Mouse (Mus musculus) limb, embryonic 12.5 days (tissue): ENCODE measurements around the gene Inpp5a. TPM values are rescaled to one million over a fixed set of nuclear protein-coding genes. Genes with fewer than 3 reads are reported as not detected.

ENCODE experiments used
- ATAC-seq: fragments of 200-750 bp; cut with Nextera tagmentation; 2 replicates; pipeline ENCODE4 v1.8.0; 2017; ENCODE audit warnings: low read depth, moderate TSS enrichment; ENCODE audit not compliant: insufficient number of reproducible peaks, insufficient read depth, low FRiP score, low TSS enrichment
- H3K27ac ChIP-seq: fragments of 300-500 bp; sonication (generic); 2 replicates; pipeline ENCODE4 v1.5.1; 2016; ENCODE audit warnings: mild to moderate bottlenecking, moderate library complexity
- H3K27me3 ChIP-seq: fragments of 300-500 bp; sonication (generic); 2 replicates; pipeline ENCODE4 v1.6.1; 2016; ENCODE audit warnings: mild to moderate bottlenecking, moderate library complexity
- H3K36me3 ChIP-seq: fragments of 300-500 bp; sonication (generic); 2 replicates; pipeline ENCODE4 v1.6.1; 2016; ENCODE audit warnings: mild to moderate bottlenecking, moderate library complexity
- H3K4me1 ChIP-seq: fragments of 300-500 bp; sonication (generic); replicated peaks from 2 replicates; pipeline ENCODE4 v1.6.1; 2016
- H3K4me2 ChIP-seq: fragments of 300-500 bp; sonication (generic); 2 replicates; pipeline ENCODE4 v1.6.1; 2016; ENCODE audit warnings: mild to moderate bottlenecking, moderate library complexity
- H3K4me3 ChIP-seq: fragments of 300-500 bp; sonication (generic); replicated peaks from 2 replicates; pipeline ENCODE4 v1.5.1; 2016; ENCODE audit warnings: mild to moderate bottlenecking
- H3K9ac ChIP-seq: fragments of 300-500 bp; sonication (generic); replicated peaks from 2 replicates; pipeline ENCODE4 v1.6.1; 2016; ENCODE audit warnings: mild to moderate bottlenecking, moderate library complexity
- H3K9me3 ChIP-seq: fragments of 300-500 bp; sonication (generic); 2 replicates; pipeline ENCODE4 v1.6.1; 2016; ENCODE audit warnings: mild to moderate bottlenecking, moderate library complexity
- WGBS: fragments of 180-500 bp; shearing (Covaris S2); methylation state at CpG from one replicate; pipeline ENCODE4 v1.1.7; 2016; 5-methylcytosine and 5-hydroxymethylcytosine counted together
- polyA plus RNA-seq: library from polyadenylated mRNA; unstranded; fragments of >200 nt; fragmentation: Nextera tagmentation; extraction: Ambion mirVana; gene quantifications from 2 replicates; pipeline ENCODE4 v1.2.1, GENCODE M21; 2016

Inpp5a gene
- polyA plus RNA-seq, 1 experiment from 2014 or later: 26.8 TPM

GRCm38 (mm10) chr7:139540601-139541000 lies 151.7 kb downstream of the Inpp5a start:
- Histone ChIP-seq H3K36me3 (peaks cover 17% of the 10 kb centered on the region; the same call in 1 of the 2 replicates), H3K9ac (no peak overlapping the region), H3K4me1 (peaks cover 8% of the 10 kb centered on the region), H3K4me3 (no peak overlapping the region), H3K9me3 (no peaks in the 10 kb centered on the region), H3K27ac (no peak overlapping the region), H3K27me3 (no peaks in the 10 kb centered on the region), H3K4me2 (no peak overlapping the region)
- ATAC-seq: no peak
- 81% methylated on average over 1 of the region's 1 CpGs for WGBS

GRCm38 (mm10) chr7:139541422-139541821 lies 152.5 kb downstream of the Inpp5a start:
- ATAC-seq: no peak

GRCm38 (mm10) chr7:139544706-139545625 lies 156.1 kb downstream of the Inpp5a start:
- H3K4me1 ChIP-seq: peaks cover 10% of the 10 kb centered on the region
- H3K27ac ChIP-seq: no peak overlapping the region
- H3K9me3 ChIP-seq: no peaks in the 10 kb centered on the region
- no peak overlapping the region for H3K4me3 ChIP-seq
- no peak overlapping the region for H3K9ac ChIP-seq
- 71% methylated on average over 12 of the region's 12 CpGs for WGBS
- H3K36me3 ChIP-seq: peaks cover 17% of the 10 kb centered on the region; the same call in 1 of the 2 replicates
- ATAC-seq: no peak
- no peak overlapping the region for H3K4me2 ChIP-seq
- H3K27me3 ChIP-seq: no peaks in the 10 kb centered on the region

More at GRCm38 (mm10) chr7:139541422-139541821, 152.5 kb downstream of the Inpp5a start:
- Histone ChIP-seq H3K27ac (no peak overlapping the region), H3K4me1 (peaks cover 10% of the 10 kb centered on the region), H3K27me3 (no peaks in the 10 kb centered on the region), H3K36me3 (peaks cover 17% of the 10 kb centered on the region; the same call in 1 of the 2 replicates), H3K9ac (no peak overlapping the region), H3K4me2 (no peak overlapping the region), H3K4me3 (no peak overlapping the region), H3K9me3 (no peaks in the 10 kb centered on the region)
- 85% methylated on average over 6 of the region's 6 CpGs for WGBS

GRCm38 (mm10) chr7:139547325-139547724 lies 158.4 kb downstream of the Inpp5a start:
- Histone ChIP-seq H3K4me1 (peaks cover 10% of the 10 kb centered on the region), H3K27ac (no peak overlapping the region), H3K4me3 (no peak overlapping the region), H3K9me3 (no peaks in the 10 kb centered on the region), H3K27me3 (no peaks in the 10 kb centered on the region), H3K36me3 (peaks cover 9% of the 10 kb centered on the region; the same call in 1 of the 2 replicates), H3K9ac (no peak overlapping the region), H3K4me2 (no peak overlapping the region)
- WGBS: 92% methylated on average over 2 of the region's 2 CpGs
- no peak for ATAC-seq

GRCm38 (mm10) chr7:139550086-139550783 lies 161.3 kb downstream of the Inpp5a start:
- H3K4me1 ChIP-seq: peaks cover 3% of the 10 kb centered on the region
- ATAC-seq: no peak
- H3K9me3 ChIP-seq: no peaks in the 10 kb centered on the region
- no peaks in the 10 kb centered on the region for H3K36me3 ChIP-seq
- no peaks in the 10 kb centered on the region for H3K27me3 ChIP-seq
- H3K4me3 ChIP-seq: no peak overlapping the region
- WGBS: 86% methylated on average over 3 of the region's 3 CpGs
- H3K4me2 ChIP-seq: no peak overlapping the region
- H3K9ac ChIP-seq: no peak overlapping the region
- no peak overlapping the region for H3K27ac ChIP-seq

- no peaks in the 10 kb centered on the region for H3K27me3 ChIP-seq
- 95% methylated on average over 2 of the region's 2 CpGs for WGBS
- H3K4me1 ChIP-seq: no peaks in the 10 kb centered on the region
- H3K9me3 ChIP-seq: no peaks in the 10 kb centered on the region
- no peak overlapping the region for H3K27ac ChIP-seq
- H3K4me2 ChIP-seq: no peak overlapping the region
- ATAC-seq: no peak
- H3K9ac ChIP-seq: no peak overlapping the region
- no peaks in the 10 kb centered on the region for H3K36me3 ChIP-seq
- H3K4me3 ChIP-seq: no peak overlapping the region
Observed at GRCm38 (mm10) chr7:139551519-139551918, 162.6 kb downstream of the Inpp5a start.

GRCm38 (mm10) chr7:139556331-139556730 lies 167.4 kb downstream of the Inpp5a start:
- 71% methylated on average over 5 of the region's 5 CpGs for WGBS
- Histone ChIP-seq H3K4me2 (no peak overlapping the region), H3K27me3 (no peaks in the 10 kb centered on the region), H3K9me3 (no peaks in the 10 kb centered on the region), H3K4me1 (no peaks in the 10 kb centered on the region), H3K9ac (no peak overlapping the region), H3K4me3 (no peak overlapping the region), H3K36me3 (peaks cover 12% of the 10 kb centered on the region), H3K27ac (no peak overlapping the region)
- ATAC-seq: no peak

GRCm38 (mm10) chr7:139556746-139557526 lies 168.0 kb downstream of the Inpp5a start:
- ATAC-seq: no peak
- H3K4me3 ChIP-seq: no peak overlapping the region
- no peaks in the 10 kb centered on the region for H3K27me3 ChIP-seq
- H3K4me2 ChIP-seq: no peak overlapping the region
- H3K9me3 ChIP-seq: no peaks in the 10 kb centered on the region
- H3K27ac ChIP-seq: no peak overlapping the region
- WGBS: 40% methylated on average over 10 of the region's 10 CpGs
- H3K9ac ChIP-seq: no peak overlapping the region
- H3K4me1 ChIP-seq: no peaks in the 10 kb centered on the region
- peaks cover 12% of the 10 kb centered on the region for H3K36me3 ChIP-seq

GRCm38 (mm10) chr7:139559659-139560058 lies 170.8 kb downstream of the Inpp5a start:
- 90% methylated on average over 10 of the region's 10 CpGs for WGBS
- Histone ChIP-seq H3K4me3 (no peak overlapping the region), H3K27ac (no peak overlapping the region), H3K9ac (no peak overlapping the region), H3K9me3 (no peaks in the 10 kb centered on the region), H3K4me2 (no peak overlapping the region), H3K4me1 (no peaks in the 10 kb centered on the region), H3K27me3 (no peaks in the 10 kb centered on the region), H3K36me3 (peaks cover 13% of the 10 kb centered on the region)
- no peak for ATAC-seq

- ATAC-seq: no peak
- Histone ChIP-seq H3K4me2 (no peak overlapping the region), H3K27me3 (no peaks in the 10 kb centered on the region), H3K9me3 (no peaks in the 10 kb centered on the region), H3K36me3 (peaks cover 31% of the 10 kb centered on the region), H3K4me3 (no peak overlapping the region), H3K27ac (no peak overlapping the region), H3K4me1 (no peaks in the 10 kb centered on the region), H3K9ac (no peak overlapping the region)
- 73% methylated on average over 4 of the region's 4 CpGs for WGBS
Observed at GRCm38 (mm10) chr7:139563425-139563824, 174.5 kb downstream of the Inpp5a start.

- H3K4me3 ChIP-seq: no peak overlapping the region
- ATAC-seq: no peak
- no peaks in the 10 kb centered on the region for H3K4me1 ChIP-seq
- H3K27me3 ChIP-seq: no peaks in the 10 kb centered on the region
- 84% methylated on average over 2 of the region's 2 CpGs for WGBS
- H3K36me3 ChIP-seq: peaks cover 29% of the 10 kb centered on the region; the same call in 1 of the 2 replicates
- no peaks in the 10 kb centered on the region for H3K9me3 ChIP-seq
- H3K27ac ChIP-seq: no peak overlapping the region
- H3K4me2 ChIP-seq: no peak overlapping the region
- no peak overlapping the region for H3K9ac ChIP-seq
Observed at GRCm38 (mm10) chr7:139564161-139564560, 175.3 kb downstream of the Inpp5a start.
